Mouse (Mus musculus) c-Kit-positive CD71-positive TER-119-negative erythroid progenitor cells, embryonic 14.5 days (primary cell): Measurements from ENCODE around the gene Nipsnap1.
A peak's percentile ranks its signal among the peaks of the same experiment; 100 is the strongest.

Source experiments
- DNase-seq: peaks from one replicate; pipeline ENCODE4 v3.0.0-alpha.2; 2013; ENCODE audit warnings: low read depth

Gene Nipsnap1

GRCm38 (mm10) chr11:4873755-4874475, at the start of gene Nipsnap1:
Gene Nipsnap1 (plus strand): TSS chr11:4873951.
- DNase-seq = peak; percentile 75

GRCm38 (mm10) chr11:4826152-4826778, 47.5 kb upstream of the Nipsnap1 start:
- DNase-seq = no peak

- DNase-seq = no peak
These were observed 46.4 kb upstream of the Nipsnap1 start for GRCm38 (mm10) chr11:4827340-4827739.

- DNase-seq = no peak
These were observed 45.8 kb upstream of the Nipsnap1 start for GRCm38 (mm10) chr11:4827916-4828315.

GRCm38 (mm10) chr11:4831066-4831465, 42.7 kb upstream of the Nipsnap1 start:
- DNase-seq = no peak

- DNase-seq = no peak
These were observed 40.3 kb upstream of the Nipsnap1 start for GRCm38 (mm10) chr11:4833295-4833939.

GRCm38 (mm10) chr11:4835436-4835835, 38.3 kb upstream of the Nipsnap1 start:
- no peak for DNase-seq

- no peak for DNase-seq
These were observed 37.0 kb upstream of the Nipsnap1 start for GRCm38 (mm10) chr11:4836755-4837154.

- no peak for DNase-seq
These were observed 36.4 kb upstream of the Nipsnap1 start for GRCm38 (mm10) chr11:4837342-4837741.

GRCm38 (mm10) chr11:4838235-4838634, 35.5 kb upstream of the Nipsnap1 start:
- DNase-seq = no peak

GRCm38 (mm10) chr11:4840942-4841526, 32.7 kb upstream of the Nipsnap1 start:
- DNase-seq = no peak

GRCm38 (mm10) chr11:4848483-4849248, 25.1 kb upstream of the Nipsnap1 start:
- DNase-seq = peak; percentile 50

GRCm38 (mm10) chr11:4849258-4849943, 24.4 kb upstream of the Nipsnap1 start, which contains the start of gene Nf2:
Gene Nf2 (minus strand): TSS chr11:4849536.
- peak; percentile 97 for DNase-seq

- no peak for DNase-seq
These were observed 23.3 kb upstream of the Nipsnap1 start for GRCm38 (mm10) chr11:4850404-4850803.

- DNase-seq = no peak
These were observed 20.7 kb upstream of the Nipsnap1 start for GRCm38 (mm10) chr11:4853021-4853420.

- no peak for DNase-seq
These were observed 19.6 kb upstream of the Nipsnap1 start for GRCm38 (mm10) chr11:4854181-4854580.

- DNase-seq = no peak
These were observed 15.3 kb upstream of the Nipsnap1 start for GRCm38 (mm10) chr11:4858416-4858815.

- DNase-seq = no peak
These were observed 12.8 kb upstream of the Nipsnap1 start for GRCm38 (mm10) chr11:4860986-4861385.

- no peak for DNase-seq
These were observed 11.7 kb upstream of the Nipsnap1 start for GRCm38 (mm10) chr11:4861816-4862604.

GRCm38 (mm10) chr11:4862730-4863129, 11.0 kb upstream of the Nipsnap1 start:
- DNase-seq = no peak
